Mouse (Mus musculus): ENCODE data around the gene Gm20388.

Gene Gm20388

GRCm38 (mm10) chr8:124204001-124204601, 4293.5 kb downstream of the Gm20388 start:
- in situ Hi-C loops (cut with MboI), result no loop called here

- in situ Hi-C loops (cut with MboI), result no loop called here
Observed at GRCm38 (mm10) chr8:124212148-124212547, 4301.5 kb downstream of the Gm20388 start.

- in situ Hi-C loops (cut with MboI), result no loop called here
Observed at GRCm38 (mm10) chr8:124216951-124217350, 4306.3 kb downstream of the Gm20388 start.

GRCm38 (mm10) chr8:124229883-124230282, 4319.2 kb downstream of the Gm20388 start:
- in situ Hi-C loops (cut with MboI), result no loop called here

- in situ Hi-C loops (cut with MboI), result no loop called here
Observed at GRCm38 (mm10) chr8:124230496-124231175, 4320.0 kb downstream of the Gm20388 start.

GRCm38 (mm10) chr8:124231176-124231484, 4320.5 kb downstream of the Gm20388 start, which contains the start of gene Galnt2:
Galnt2 (plus strand) TSS chr8:124231391.
- in situ Hi-C loops (cut with MboI), result no loop called here

- in situ Hi-C loops (cut with MboI), result no loop called here
Observed at GRCm38 (mm10) chr8:124231485-124232279, 4321.0 kb downstream of the Gm20388 start.

GRCm38 (mm10) chr8:124232280-124232600, 4321.6 kb downstream of the Gm20388 start:
- in situ Hi-C loops (cut with MboI), result no loop called here

GRCm38 (mm10) chr8:124234496-124234895, 4323.9 kb downstream of the Gm20388 start:
- in situ Hi-C loops (cut with MboI), result no loop called here

GRCm38 (mm10) chr8:124235536-124235935, 4324.9 kb downstream of the Gm20388 start:
- in situ Hi-C loops (cut with MboI), result no loop called here

GRCm38 (mm10) chr8:124239350-124239749, 4328.7 kb downstream of the Gm20388 start:
- in situ Hi-C loops (cut with MboI), result no loop called here

- in situ Hi-C loops (cut with MboI), result no loop called here
Observed at GRCm38 (mm10) chr8:124240932-124241331, 4330.3 kb downstream of the Gm20388 start.

- in situ Hi-C loops (cut with MboI), result no loop called here
Observed at GRCm38 (mm10) chr8:124242208-124242607, 4331.6 kb downstream of the Gm20388 start.

GRCm38 (mm10) chr8:124242913-124243312, 4332.3 kb downstream of the Gm20388 start:
- in situ Hi-C loops (cut with MboI), result no loop called here

- in situ Hi-C loops (cut with MboI), result no loop called here
Observed at GRCm38 (mm10) chr8:124247581-124247980, 4336.9 kb downstream of the Gm20388 start.

- in situ Hi-C loops (cut with MboI), result no loop called here
Observed at GRCm38 (mm10) chr8:124248688-124249087, 4338.0 kb downstream of the Gm20388 start.

GRCm38 (mm10) chr8:124250255-124250654, 4339.6 kb downstream of the Gm20388 start:
- in situ Hi-C loops (cut with MboI), result no loop called here

GRCm38 (mm10) chr8:124250785-124251184, 4340.1 kb downstream of the Gm20388 start:
- in situ Hi-C loops (cut with MboI), result no loop called here

- in situ Hi-C loops (cut with MboI), result no loop called here
Observed at GRCm38 (mm10) chr8:124252533-124252950, 4341.9 kb downstream of the Gm20388 start.

- in situ Hi-C loops (cut with MboI), result no loop called here
Observed at GRCm38 (mm10) chr8:124253939-124254338, 4343.3 kb downstream of the Gm20388 start.

- in situ Hi-C loops (cut with MboI), result no loop called here
Observed at GRCm38 (mm10) chr8:124256841-124257240, 4346.2 kb downstream of the Gm20388 start.

GRCm38 (mm10) chr8:124257363-124257762, 4346.7 kb downstream of the Gm20388 start:
- in situ Hi-C loops (cut with MboI), result no loop called here

- in situ Hi-C loops (cut with MboI), result no loop called here
Observed at GRCm38 (mm10) chr8:124259146-124259545, 4348.5 kb downstream of the Gm20388 start.
